Mouse (Mus musculus): ENCODE data around the gene Tmem59l. TPM values are rescaled to one million over a fixed set of nuclear protein-coding genes. Genes with fewer than 3 reads are reported as not detected.

Gene Tmem59l
- total RNA-seq, 4 experiments from 2014 or later = not detected

- DNase-seq (ENCODE audit: low spot score) = no peak
Measured at GRCm38 (mm10) chr8:70488931-70489470, 1.8 kb upstream of the Tmem59l start.

DNA sequence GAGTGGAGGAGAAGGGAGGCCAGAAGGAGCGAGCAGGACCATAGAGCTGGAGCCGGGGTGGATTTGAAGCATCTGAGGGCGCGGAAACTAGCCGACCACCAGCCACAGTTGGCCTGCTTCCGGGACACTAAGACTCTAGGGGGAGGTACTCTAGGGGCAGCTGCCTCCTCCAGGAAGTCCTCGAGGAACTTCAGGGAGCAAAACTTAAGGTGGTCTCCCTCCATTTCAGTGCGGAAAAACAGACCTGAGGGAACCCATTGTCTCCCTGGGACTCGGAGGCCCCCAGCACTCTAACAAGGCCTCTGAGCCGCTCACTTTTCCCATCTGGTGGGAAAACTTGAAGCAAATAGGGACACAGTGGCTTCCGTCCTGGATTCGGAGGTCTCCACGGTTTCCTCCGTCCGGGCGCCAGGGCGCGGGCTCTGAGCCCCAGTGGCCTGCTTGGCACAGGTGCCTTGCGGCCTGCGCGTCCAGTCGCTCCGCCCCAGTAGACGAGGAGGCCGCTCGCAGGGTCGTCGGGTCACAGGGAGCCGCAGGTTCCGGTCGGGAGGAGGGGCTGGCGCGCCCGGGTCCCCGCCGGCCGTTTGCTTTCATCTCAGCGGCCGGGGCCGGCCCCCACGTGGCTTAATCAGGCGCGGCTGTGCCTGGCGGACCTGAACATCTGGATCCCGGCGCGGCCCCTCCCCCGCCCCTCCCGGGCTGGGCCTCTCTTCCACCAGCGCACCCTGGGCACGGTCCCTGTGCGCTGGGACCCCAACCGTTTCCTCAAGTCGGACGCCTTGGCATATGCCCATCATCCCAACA is 1.0 kb upstream of the Tmem59l start:
- DNase-seq (ENCODE audit: low spot score) = no peak

DNA sequence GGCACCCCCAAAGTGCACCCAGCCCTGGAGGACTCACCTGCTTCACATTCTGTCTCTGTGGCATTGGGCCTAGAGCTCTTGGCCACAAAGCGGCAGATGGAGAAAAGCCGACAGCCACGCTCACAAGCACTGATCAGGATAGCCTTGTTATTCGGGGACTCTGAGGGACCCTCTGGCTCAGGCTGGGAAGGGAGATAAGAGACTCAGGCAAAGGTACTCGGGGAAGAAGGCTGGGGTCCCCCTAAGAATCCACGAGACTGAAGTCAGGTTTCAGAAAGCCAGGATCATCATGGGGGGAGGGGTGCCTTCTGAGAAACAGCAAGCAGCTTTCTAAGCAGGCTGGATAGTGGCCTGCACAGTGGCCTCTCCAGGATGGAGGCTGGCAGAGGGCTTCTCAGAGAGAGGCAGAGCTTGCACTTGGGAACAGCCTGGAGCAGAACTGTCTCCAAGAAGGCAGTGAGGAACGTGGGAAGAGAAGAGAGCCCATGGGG is 922 bp downstream of the Tmem59l start:
- DNase-seq (ENCODE audit: low spot score) = no peak

DNA sequence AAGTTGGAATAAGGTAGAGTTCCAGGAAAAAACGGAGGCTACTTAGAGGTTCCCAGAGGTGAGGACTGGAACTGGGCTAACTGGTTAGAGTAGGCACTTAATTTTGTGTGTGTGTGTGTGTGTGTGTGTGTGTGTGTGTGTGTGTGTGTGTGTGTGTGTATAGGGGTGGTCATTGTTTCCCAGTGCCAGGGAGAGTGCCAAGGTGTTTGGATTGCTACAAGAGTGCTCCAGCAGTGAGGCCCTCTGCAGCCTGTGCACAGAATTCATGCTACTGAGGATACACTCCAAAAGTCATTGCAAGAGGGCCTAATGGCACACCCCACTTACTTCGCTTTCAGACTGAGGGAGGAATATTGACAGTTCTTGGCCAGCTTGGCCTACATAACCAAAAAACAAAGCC is 4.2 kb downstream of the Tmem59l start:
- DNase-seq (ENCODE audit: low spot score) = no peak

DNA sequence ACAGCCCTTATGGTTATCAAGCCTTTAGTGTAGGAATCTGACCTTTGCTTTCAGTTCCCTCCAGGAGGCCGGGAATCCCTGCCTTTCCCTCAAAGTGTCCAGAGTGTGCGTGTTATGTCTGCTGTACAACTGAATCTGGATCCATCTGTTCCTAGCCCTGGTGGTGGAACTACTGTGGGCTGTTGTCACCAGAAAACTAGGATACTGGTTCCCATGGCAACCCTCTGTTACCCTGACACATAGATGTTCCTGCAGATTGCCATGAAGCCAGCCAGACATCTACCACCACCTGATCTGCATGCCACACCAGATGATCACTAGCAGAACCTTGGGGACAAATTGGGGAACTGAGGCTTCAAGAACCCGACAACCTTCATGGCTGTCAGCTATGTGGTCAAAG is 5.2 kb downstream of the Tmem59l start:
- DNase-seq (ENCODE audit: low spot score) = no peak

DNA sequence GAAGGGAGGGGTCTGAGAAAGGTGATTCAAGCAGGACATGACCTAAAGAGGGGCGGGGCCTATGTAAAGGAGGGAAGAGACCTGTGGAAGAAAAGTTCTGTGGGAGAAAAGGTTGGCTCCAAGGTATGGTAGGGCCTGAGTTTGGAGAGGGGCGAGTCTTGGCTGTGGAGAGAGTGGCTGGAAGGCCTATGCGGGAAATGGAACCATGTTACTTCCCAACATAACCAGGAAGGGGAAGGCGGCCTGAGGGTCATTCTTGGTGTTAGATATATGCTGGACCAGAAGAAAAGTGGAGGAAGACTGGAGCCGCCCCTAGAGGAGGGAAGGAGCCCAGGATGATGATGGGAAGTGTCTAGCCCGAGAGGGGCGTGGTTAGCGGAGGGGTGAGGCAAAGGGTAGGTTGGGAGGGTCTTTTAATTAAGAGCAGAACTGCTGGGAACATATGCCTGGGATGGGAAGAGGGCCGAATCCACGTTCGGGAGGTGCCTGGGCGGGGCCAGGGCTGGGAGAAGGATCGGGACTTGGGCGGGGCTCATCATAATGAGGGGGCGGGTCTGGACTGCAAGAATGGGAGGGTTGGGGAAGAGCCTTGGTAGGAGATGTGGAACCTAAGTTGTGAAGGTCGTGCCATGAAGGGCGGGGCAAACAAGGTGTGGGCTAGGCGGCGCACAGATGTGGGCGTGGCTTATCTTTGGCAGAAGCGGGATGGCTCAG is 9.7 kb downstream of the Tmem59l start:
- DNase-seq (ENCODE audit: low spot score) = no peak

DNA sequence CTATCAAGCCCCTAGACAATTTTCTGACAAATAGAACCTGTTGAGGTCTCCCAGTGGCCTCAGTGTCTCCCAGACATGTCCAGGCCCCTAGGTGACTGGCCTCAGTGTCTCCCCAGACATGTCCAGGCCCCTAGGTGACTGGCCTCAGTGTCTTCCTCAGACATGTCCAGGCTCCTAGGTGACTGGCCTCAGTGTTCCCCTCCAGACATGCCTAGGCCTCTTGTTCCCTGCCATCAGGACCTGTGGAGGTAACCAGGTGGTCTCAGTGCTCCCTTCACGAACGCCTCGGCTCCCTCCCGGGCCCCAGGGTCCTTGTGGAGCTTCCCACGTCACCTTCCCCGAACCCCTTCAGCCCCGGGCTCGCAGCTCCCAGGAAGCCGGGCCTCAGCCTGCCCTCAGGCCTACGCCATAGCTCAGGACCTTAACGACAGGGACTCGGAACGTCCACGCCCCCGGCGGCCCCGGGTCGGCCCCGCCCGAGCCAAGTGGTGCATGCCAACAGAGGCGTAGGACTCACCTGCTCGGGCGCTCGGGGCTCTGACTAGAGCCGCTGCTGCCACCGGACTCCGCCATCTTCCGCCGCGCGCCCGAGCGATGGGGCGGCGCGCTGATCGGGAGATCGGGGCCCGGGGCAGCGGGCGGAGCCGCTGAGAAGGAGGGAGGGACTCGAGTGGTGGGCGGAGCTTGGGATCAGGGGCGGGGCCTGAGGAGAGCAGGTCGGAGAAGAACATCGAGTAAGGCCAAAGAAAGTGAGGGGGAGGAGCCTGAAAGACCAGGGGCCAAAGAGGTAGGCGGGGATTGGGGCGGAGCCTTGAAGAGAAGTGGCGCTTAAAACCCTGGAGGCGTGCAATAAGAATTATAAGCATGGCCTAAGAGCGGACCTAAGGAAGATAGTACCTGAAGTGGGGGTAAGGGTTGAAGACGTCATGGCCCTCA is 10.6 kb downstream of the Tmem59l start, which contains the start of gene Klhl26:
Klhl26 (minus strand) TSS at position 636 of the 936 bp plus-strand sequence.
- DNase-seq (ENCODE audit: low spot score) = peak; percentile 94

- DNase-seq (ENCODE audit: low spot score) = no peak
Measured at GRCm38 (mm10) chr8:70471856-70472255, 15.3 kb downstream of the Tmem59l start.

GRCm38 (mm10) chr8:70469938-70470337 is 17.2 kb downstream of the Tmem59l start:
- DNase-seq (ENCODE audit: low spot score) = no peak

DNA sequence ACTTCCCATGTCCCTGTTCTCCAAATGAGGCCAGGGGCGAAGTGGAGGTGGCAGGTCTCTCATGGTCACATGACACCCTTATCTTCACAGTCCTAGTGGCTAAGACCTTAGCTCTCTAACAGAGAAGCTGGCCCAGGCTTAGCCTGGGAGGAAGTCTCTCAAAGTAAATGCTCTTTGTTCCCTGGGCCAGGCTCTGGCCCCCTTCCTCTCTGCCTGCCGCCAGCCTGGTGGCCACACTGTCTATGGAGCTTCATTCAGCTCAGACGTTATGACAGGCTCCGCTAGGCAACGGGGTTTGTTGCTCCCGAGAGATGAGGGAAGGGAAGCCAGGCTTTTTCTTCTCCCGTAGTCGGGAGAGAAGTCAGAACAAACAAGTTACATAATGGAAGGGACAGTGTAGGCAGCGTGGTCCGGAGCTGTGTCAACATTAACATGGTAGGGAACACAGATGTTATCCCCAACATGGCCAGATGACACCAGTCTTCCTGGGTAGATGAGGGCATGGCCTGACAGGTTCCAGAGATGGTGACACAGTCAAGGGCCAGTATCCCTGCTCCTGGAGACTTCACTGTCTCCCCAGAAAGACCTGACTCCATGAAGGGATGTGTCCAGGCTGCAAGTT is 17.8 kb downstream of the Tmem59l start:
- DNase-seq (ENCODE audit: low spot score) = no peak

DNA sequence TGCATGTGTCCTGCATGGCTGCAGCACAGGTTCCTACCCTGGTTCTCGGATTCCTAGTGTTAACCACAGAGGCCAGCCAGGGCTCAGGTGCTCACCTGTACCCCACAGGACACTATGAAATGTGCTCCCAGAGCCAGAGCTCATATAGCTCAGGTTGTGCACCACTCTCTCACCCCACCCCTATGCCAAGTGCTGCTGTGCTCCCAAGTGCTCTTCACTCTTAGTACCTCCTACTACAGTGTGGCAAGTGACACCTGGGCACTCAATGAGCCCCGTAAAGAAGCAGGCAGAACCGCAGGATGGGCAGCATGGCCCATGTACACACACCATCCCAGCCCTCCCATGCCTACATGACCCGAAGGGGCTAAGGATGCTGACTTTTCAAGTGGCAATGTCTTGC is 18.4 kb downstream of the Tmem59l start:
- DNase-seq (ENCODE audit: low spot score) = no peak

DNA sequence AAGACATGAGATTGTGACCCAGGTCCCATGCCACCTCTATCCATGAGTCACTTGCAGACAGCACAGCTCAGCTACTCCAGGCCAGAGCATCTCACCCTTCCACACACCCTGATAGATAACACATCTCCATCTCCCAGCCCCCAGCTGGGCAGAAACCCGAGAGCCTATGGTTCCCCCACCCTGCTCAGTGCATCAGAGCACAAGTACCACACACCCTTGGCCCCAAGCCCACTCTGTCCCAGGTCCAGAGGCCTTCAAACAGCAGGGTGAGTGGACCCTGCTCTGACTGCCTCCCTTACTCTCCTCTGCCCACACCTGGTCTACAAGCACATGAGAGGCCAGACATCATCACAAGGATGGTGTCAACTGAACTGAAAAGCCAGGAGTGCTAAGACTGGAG is 19.3 kb downstream of the Tmem59l start:
- DNase-seq (ENCODE audit: low spot score) = no peak

GRCm38 (mm10) chr8:70467229-70467725 is 19.9 kb downstream of the Tmem59l start:
- peak; percentile 51 for DNase-seq (ENCODE audit: low spot score)

DNA sequence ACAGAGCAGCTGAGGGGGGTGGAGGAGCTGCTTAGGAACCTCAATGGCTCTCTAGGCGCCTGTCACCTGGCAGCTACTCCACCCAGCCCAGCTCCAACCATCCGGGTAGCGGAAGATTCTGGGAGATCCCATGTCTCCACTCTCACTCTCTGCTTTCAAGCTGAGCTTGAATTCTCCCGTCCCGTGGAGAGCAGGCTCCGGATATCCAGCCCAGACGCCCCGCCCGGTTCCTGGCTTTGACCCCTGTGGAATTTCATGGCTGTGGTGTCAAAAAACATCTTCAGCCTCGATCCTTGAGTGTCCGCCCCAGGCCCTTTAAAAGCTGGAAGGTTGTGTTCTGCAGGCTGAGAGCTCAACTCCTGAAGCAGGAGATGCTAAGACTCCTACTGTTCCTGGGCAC is 20.4 kb downstream of the Tmem59l start:
- DNase-seq (ENCODE audit: low spot score) = peak; percentile 78

DNA sequence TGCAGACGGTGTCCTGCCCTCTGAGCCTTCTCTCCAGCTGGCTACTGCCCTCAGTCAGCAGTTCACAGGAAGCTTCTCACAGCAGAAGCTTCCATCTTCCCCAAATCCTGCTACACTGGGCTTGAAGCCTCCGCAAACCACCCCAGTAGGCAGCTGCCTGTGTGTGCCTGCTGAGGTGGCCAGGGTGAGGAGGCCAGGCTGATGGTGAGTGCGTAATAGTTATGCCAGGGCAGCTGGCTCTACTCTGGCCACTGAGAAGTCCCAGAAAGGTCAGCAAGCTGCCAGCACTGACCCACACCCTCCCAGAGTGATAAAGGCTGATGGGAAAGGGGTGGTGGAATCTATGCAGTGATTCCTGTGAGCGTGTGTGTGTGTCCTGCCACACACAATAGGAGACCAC is 20.9 kb downstream of the Tmem59l start:
- no peak for DNase-seq (ENCODE audit: low spot score)

DNA sequence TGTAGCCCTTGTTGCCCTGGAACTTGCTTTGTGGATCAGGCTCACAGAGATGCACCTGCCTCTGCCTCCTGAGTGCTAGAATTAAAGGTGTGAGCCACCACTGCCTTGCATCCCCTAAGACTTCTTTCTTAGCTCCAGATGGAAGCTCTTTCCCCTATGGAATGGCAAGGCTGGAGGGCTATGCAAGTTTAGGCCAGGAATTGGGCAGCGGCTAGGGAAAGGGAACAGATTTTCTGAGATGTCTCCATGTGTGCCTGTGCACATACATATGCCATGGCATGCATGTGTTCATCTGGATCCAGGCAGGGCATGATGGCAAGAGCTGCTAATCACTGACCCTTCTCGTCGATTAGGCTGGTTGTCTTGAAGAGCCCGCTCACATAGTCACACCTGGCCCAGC is 21.5 kb downstream of the Tmem59l start:
- no peak for DNase-seq (ENCODE audit: low spot score)

- DNase-seq (ENCODE audit: low spot score) = no peak
Measured at GRCm38 (mm10) chr8:70464162-70464561, 23.0 kb downstream of the Tmem59l start.

DNA sequence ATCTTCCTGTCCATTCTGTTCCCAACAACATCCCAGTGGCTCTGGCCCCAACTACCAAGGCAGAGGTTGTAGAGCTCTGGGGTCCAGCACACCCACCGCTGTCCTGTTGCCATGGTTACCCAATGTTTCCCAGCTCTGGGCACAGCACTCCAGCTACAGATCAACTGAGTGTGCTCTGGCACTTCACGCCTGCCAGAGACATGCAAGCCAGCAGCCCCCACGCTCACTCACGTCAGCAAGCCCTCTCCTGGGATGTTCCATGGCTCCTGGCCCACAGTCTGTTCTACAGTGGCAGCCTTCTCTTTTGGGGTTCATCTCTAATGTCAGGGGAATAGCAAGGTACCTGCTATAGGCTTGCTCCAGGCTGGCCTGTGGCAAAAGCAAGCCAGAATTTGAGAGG is 23.9 kb downstream of the Tmem59l start:
- DNase-seq (ENCODE audit: low spot score) = no peak

- DNase-seq (ENCODE audit: low spot score) = no peak
Measured at GRCm38 (mm10) chr8:70462516-70462813, 24.7 kb downstream of the Tmem59l start.

GRCm38 (mm10) chr8:70461765-70462515 is 25.2 kb downstream of the Tmem59l start:
- no peak for DNase-seq (ENCODE audit: low spot score)
